Mouse (Mus musculus): ENCODE measurements around the gene Ahsa2.

DNA sequence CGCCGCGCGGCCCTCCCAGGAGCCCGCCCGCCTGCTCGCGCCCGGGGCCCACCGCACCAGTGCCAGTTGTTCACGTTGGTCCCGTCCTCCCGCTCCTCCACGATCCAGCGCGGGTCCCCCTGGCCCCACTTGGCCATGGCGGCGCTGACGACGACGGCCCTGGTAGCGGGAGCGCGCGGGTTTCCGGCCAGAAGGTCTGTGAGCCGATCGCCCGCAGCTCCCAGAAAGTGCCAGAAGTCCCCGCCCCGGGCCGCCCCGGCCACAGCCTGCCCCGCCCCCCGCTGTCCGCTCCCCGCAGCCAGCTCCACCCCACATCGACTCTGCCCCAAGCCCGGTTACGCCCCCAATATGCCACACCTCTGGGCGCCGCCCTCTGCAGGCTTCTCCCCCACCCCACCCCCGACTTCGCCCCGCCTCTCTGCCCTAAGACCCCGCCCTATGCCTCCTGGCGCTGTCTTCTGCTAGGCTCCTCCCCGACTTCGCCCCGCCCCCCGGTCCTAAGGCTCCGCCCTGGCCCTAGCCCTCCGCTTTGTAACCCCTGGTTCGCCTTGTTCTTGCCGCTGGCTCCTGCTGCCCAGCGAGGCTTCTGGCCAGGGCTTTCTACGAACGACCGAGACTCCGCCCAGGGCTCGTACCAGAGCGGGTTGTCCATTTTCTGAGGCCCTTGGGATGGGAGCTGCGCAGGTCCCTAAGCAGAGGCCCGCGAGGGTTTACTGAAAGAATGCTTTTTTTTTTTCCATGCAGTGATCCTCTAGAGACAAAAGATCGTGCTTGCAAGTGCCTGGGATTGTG lies at the start of gene Ahsa2:
- no peak for TF ChIP-seq CTCF (IDR thresholded peaks at IDR 0.05; ENCODE audit: low read depth)
- no peak for TF ChIP-seq EP300 (IDR thresholded peaks at IDR 0.05; ENCODE audit: low read depth)
